Mouse (Mus musculus) midbrain, embryonic 13.5 days (tissue): ENCODE measurements around the gene Clip4. TPM values are rescaled to one million over a fixed set of nuclear protein-coding genes. Genes with fewer than 3 reads are reported as not detected.

Experiments
- ATAC-seq: fragments of 200-750 bp; cut with Nextera tagmentation; 2 replicates; pipeline ENCODE4 v1.8.0; 2017; ENCODE audit warnings: mild to moderate bottlenecking, moderate TSS enrichment, moderate library complexity
- H3K27ac ChIP-seq: fragments of 300-500 bp; sonication (generic); 2 replicates; pipeline ENCODE4 v1.5.1; 2015; ENCODE audit warnings: inconsistent platforms, mild to moderate bottlenecking, moderate library complexity
- H3K27me3 ChIP-seq: fragments of 300-500 bp; sonication (generic); 2 replicates; pipeline ENCODE4 v1.6.1; 2015; ENCODE audit warnings: mild to moderate bottlenecking, inconsistent platforms
- H3K36me3 ChIP-seq: fragments of 300-500 bp; sonication (generic); 2 replicates; pipeline ENCODE4 v1.6.1; 2015; ENCODE audit warnings: mild to moderate bottlenecking, inconsistent platforms
- H3K4me1 ChIP-seq: fragments of 300-500 bp; sonication (generic); replicated peaks from 2 replicates; pipeline ENCODE4 v1.6.1; 2015; ENCODE audit warnings: inconsistent platforms
- H3K4me2 ChIP-seq: fragments of 300-500 bp; sonication (generic); replicated peaks from 2 replicates; pipeline ENCODE4 v1.6.1; 2015; ENCODE audit warnings: moderate library complexity, mild to moderate bottlenecking, inconsistent platforms
- H3K4me3 ChIP-seq: fragments of 300-500 bp; sonication (generic); replicated peaks from 2 replicates; pipeline ENCODE4 v1.5.1; 2015; ENCODE audit warnings: mild to moderate bottlenecking, inconsistent platforms
- H3K9ac ChIP-seq: fragments of 300-500 bp; sonication (generic); replicated peaks from 2 replicates; pipeline ENCODE4 v1.6.1; 2015; ENCODE audit warnings: mild to moderate bottlenecking, inconsistent platforms
- H3K9me3 ChIP-seq: fragments of 300-500 bp; sonication (generic); 2 replicates; pipeline ENCODE4 v1.6.1; 2016; ENCODE audit warnings: mild to moderate bottlenecking, inconsistent platforms
- WGBS: fragments of 180-500 bp; shearing (Covaris S2); methylation state at CpG from one replicate; pipeline ENCODE4 v1.1.7; 2015; 5-methylcytosine and 5-hydroxymethylcytosine counted together
- polyA plus RNA-seq: library from polyadenylated mRNA; unstranded; fragments of >200 nt; fragmentation: Nextera tagmentation; extraction: Ambion mirVana; gene quantifications from 2 replicates; pipeline ENCODE4 v1.2.1, GENCODE M21; 2015

Gene Clip4
- polyA plus RNA-seq, 1 experiment from 2014 or later, result 9.1 TPM

DNA sequence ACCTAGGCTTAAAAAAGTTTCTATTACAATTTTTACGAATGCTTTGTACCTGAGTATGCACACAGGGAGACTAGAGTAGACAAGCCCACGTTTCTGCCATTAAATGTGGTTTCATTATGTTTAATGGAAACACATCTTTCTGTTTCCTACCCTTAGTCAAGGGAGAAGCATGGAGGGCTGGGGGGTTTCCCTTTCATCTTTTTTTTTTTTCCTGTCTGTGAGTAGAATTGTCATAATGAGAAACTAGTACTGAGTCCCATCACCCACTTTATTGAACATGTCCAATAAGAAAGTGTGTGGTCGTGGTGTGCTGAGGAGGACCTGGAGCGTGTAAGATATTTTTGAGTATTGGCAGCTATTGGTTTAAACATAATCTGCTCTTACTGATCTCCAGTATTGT, 94.6 kb downstream of the Clip4 start:
- Histone ChIP-seq H3K9ac (no peak overlapping the region), H3K4me1 (no peaks in the 10 kb centered on the region), H3K27ac (no peak overlapping the region), H3K27me3 (no peaks in the 10 kb centered on the region), H3K4me2 (no peak overlapping the region), H3K4me3 (no peak overlapping the region), H3K9me3 (no peaks in the 10 kb centered on the region), H3K36me3 (peaks cover 6% of the 10 kb centered on the region)
- ATAC-seq, result no peak
- 87% methylated on average over 4 of the region's 4 CpGs for WGBS

DNA sequence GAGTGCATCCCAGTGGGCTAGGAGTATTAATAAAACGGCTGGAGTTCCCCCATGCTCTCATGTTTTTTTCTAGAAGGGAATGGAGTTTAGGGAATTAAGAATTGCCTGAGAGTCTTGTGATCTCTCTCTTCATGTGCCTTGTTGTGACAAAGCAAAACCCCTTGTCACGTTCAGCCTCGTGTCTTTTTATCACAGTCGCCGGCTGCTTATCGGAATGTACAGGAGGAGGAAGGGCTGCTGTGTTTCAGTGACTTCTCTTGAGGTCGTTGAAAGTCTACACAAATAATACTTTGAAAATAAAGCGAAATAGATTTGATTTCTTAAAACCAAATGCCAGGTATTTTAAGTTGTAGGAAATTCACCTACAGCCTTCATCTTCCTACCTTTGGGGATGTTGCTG, 95.8 kb downstream of the Clip4 start:
- 0 out of 2 replicates have a peak, but pooled peaks cover 2% of the 10 kb centered on the region for H3K4me1 ChIP-seq
- no peak overlapping the region for H3K27ac ChIP-seq
- WGBS, result 83% methylated on average over 8 of the region's 8 CpGs
- ATAC-seq, result no peak
- H3K9me3 ChIP-seq, result no peaks in the 10 kb centered on the region
- no peaks in the 10 kb centered on the region for H3K27me3 ChIP-seq
- H3K4me3 ChIP-seq, result no peak overlapping the region
- no peak overlapping the region for H3K9ac ChIP-seq
- H3K36me3 ChIP-seq, result peaks cover 5% of the 10 kb centered on the region
- no peak overlapping the region for H3K4me2 ChIP-seq

DNA sequence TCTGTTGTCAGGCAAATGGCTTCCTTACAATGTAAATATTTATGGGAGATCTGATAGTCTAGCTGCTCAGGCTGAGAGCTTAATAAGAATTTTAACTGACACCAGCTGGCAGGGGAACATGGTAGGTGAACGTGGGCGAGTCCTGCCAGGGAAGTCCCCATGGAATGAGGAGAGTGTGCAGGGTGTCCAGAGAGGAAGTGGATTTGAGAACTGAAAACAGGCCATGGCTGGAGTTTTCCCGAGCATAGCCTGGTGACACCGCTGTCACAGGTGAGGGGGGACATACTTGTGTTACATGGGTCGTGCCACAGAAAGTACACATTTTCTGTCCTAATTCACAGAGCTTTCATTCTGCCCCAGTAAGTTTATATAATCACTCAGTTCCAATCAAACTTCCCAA, 97.2 kb downstream of the Clip4 start:
- ATAC-seq, result no peak
- WGBS, result 79% methylated on average over 5 of the region's 5 CpGs

DNA sequence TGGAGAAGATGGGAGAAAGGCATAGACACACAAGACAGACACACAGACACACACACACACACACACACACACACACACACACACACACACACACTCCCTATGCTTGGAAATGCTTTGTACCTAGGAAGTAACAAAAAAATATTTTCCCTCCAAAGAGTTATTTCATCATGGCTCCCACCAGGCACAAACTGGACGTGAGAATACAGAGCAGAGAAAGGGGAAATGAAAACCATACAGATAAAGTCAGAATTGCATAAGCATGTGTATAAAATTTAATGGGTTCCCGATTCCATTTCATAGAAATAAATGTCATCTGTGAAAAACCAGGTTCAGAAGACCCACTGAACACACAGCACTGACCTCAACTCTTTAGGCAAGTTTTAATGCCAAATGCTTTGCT, 99.6 kb downstream of the Clip4 start:
- H3K9me3 ChIP-seq, result 0 out of 2 replicates have a peak, but pooled peaks cover 2% of the 10 kb centered on the region
- H3K4me1 ChIP-seq, result peaks cover 9% of the 10 kb centered on the region; the same call in 1 of the 2 replicates
- no peak overlapping the region for H3K9ac ChIP-seq
- no peak overlapping the region for H3K4me2 ChIP-seq
- no peaks in the 10 kb centered on the region for H3K27me3 ChIP-seq
- 93% methylated on average over 2 of the region's 2 CpGs for WGBS
- no peak overlapping the region for H3K27ac ChIP-seq
- H3K36me3 ChIP-seq, result no peaks in the 10 kb centered on the region
- ATAC-seq, result no peak
- no peak overlapping the region for H3K4me3 ChIP-seq

More for the DNA sequence above, 97.2 kb downstream of the Clip4 start:
- H3K9me3 ChIP-seq, result no peaks in the 10 kb centered on the region
- H3K4me3 ChIP-seq, result no peak overlapping the region
- H3K36me3 ChIP-seq, result no peaks in the 10 kb centered on the region
- peaks cover 9% of the 10 kb centered on the region; the same call in 1 of the 2 replicates for H3K4me1 ChIP-seq
- no peak overlapping the region for H3K9ac ChIP-seq
- H3K4me2 ChIP-seq, result no peak overlapping the region
- H3K27me3 ChIP-seq, result no peaks in the 10 kb centered on the region
- no peak overlapping the region for H3K27ac ChIP-seq

DNA sequence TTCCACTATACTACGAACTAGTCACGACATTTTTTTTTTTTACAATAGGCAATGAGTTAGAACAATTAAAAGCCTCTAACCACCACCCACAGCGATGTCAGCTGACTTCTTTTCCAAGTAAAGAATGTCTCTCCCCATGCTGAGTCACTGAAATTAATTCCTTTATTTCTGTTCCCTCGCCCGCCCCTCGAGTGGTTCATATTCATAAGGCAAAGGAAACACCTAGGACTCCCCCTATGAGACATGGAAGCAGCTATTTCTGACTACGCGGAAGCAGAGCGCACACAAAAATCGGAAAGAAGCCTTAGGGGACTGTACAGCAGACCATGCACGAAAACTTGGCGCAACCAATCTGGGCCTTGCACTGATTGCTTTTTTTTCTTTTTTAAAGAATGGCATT, 100.6 kb downstream of the Clip4 start:
- peak overlapping the region; percentile 75 for H3K4me2 ChIP-seq
- H3K9me3 ChIP-seq, result 0 out of 2 replicates have a peak, but pooled peaks cover 4% of the 10 kb centered on the region
- no peaks in the 10 kb centered on the region for H3K27me3 ChIP-seq
- peak overlapping the region; percentile 49; the same call in 1 of the 2 replicates for H3K4me3 ChIP-seq
- H3K27ac ChIP-seq, result no peak overlapping the region
- peaks cover 9% of the 10 kb centered on the region; the same call in 1 of the 2 replicates for H3K4me1 ChIP-seq
- no peak overlapping the region for H3K9ac ChIP-seq
- WGBS, result 62% methylated on average over 12 of the region's 12 CpGs
- ATAC-seq, result no peak
- no peaks in the 10 kb centered on the region for H3K36me3 ChIP-seq

DNA sequence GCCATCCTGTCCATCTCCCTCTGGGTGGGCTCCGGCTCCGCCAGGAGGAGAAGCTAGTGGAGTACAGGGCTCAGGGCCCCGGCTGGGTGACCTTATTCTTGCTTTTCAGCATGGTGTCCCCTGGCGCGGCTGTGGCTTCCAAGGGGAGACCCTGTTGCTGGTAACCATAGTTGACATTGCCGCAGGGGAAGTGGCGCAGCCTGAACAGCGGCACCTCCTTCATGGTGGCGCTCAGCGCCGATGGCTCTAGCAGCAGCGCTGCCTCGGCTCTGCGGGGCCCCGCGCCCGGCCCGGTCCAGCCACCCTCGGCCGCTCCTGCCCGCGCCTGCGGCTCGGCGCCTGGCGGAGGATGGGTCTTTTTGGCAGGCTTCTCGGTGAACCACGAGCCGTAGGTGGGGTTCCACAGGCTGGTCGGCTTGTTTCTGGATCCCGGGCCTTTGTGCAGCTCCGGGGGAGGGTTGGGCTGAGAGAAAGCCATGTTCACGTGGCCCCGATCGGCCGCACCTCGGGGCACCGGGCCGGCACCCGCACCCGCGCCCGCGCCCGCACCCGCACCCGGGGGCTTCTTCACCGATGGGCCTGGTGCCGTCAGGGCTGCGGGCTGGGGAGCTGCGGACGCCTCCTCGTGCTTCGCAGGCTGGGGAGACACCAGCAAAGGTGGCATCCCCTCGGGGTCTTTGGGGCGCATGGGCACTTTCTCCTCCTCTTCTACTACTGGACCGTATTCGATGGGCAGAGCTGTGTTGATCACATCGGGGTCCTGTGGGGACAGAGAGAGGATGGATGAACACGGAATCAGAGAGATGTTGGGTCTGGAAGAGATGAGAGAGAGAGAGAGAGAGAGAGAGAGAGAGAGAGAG, 101.3 kb downstream of the Clip4 start:
- 5% methylated on average over 60 of the region's 60 CpGs for WGBS

DNA sequence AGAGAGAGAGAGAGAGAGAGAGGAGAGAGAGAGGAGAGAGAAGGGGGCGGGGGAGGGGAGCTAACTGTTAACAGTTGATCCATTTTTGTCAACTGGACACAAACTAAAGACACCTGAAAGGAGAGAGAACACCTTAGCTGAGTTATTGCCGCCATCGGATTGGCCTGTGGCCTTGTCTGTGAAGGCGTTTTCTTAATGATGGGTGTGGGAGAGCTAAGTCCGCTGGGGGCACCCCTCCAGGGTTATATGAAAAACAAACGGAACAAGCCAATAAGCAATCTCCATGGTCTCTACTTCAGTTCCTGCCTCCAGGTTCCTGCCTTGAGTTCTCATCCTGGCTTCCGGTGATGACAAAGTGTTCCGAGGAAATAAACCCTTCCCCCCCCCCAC, 102.0 kb downstream of the Clip4 start:
- Histone ChIP-seq H3K4me1 (peaks cover 9% of the 10 kb centered on the region; the same call in 1 of the 2 replicates), H3K27me3 (no peaks in the 10 kb centered on the region), H3K9me3 (0 out of 2 replicates have a peak, but pooled peaks cover 4% of the 10 kb centered on the region), H3K27ac (no peak overlapping the region), H3K9ac (no peak overlapping the region), H3K4me3 (no peak overlapping the region), H3K36me3 (no peaks in the 10 kb centered on the region), H3K4me2 (no peak overlapping the region)
- ATAC-seq, result no peak
- WGBS, result 88% methylated on average over 8 of the region's 8 CpGs

More for the DNA sequence above, 101.3 kb downstream of the Clip4 start:
- peak overlapping the region; percentile 75 for H3K4me2 ChIP-seq
- H3K27me3 ChIP-seq, result no peaks in the 10 kb centered on the region
- ATAC-seq, result peak; percentile 86
- peak overlapping the region; percentile 49 for H3K4me3 ChIP-seq
- 0 out of 2 replicates have a peak, but pooled peaks cover 4% of the 10 kb centered on the region for H3K9me3 ChIP-seq
- peaks cover 9% of the 10 kb centered on the region; the same call in 1 of the 2 replicates for H3K4me1 ChIP-seq
- H3K36me3 ChIP-seq, result no peaks in the 10 kb centered on the region
- peak overlapping the region; percentile 6; the same call in 1 of the 2 replicates for H3K27ac ChIP-seq
- peak overlapping the region; percentile 70 for H3K9ac ChIP-seq

DNA sequence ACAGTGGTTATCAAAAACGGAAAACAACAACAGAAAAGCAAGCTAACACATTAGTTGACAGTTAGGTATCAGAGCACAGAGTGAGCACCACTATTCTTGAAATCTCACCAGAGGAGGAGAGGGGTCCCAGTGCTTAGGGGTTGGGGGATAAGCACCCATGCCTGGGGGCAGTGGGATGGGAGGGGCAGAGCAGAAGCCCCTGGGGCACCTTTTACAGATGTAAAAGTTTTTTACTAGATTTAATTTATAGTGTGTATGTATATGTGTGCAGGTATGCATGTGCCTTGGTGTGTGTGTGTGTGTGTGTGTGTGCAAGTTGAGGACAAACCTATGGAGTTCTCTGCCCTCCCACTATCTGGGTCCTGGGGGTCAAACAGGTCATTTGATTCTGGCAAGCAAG, 102.4 kb downstream of the Clip4 start:
- Histone ChIP-seq H3K4me2 (no peak overlapping the region), H3K4me1 (peaks cover 9% of the 10 kb centered on the region; the same call in 1 of the 2 replicates), H3K36me3 (no peaks in the 10 kb centered on the region), H3K9me3 (0 out of 2 replicates have a peak, but pooled peaks cover 4% of the 10 kb centered on the region), H3K4me3 (no peak overlapping the region), H3K27me3 (no peaks in the 10 kb centered on the region), H3K27ac (no peak overlapping the region), H3K9ac (no peak overlapping the region)
- 72% methylated on average over 1 of the region's 1 CpGs for WGBS
- no peak for ATAC-seq

DNA sequence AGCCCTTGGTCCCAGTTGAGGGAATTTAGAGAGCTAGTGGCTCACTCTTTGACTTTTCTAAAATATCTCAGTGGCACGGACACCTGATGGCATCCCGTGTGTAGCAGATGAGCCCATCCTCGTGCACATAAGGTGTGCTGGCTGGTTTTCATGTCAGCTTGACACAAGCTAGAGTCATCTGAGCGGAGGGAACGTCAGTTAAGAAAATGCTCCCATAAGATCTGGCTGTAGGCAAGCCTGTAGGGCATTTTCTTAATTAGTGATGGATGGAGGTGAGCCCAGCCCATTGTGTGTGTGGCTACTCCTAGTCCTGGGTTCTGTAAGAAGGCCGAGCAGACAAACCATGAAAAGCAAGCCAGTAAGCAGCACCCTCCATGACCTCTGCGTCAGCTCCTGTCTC, 103.7 kb downstream of the Clip4 start:
- no peaks in the 10 kb centered on the region for H3K27me3 ChIP-seq
- H3K36me3 ChIP-seq, result no peaks in the 10 kb centered on the region
- 0 out of 2 replicates have a peak, but pooled peaks cover 4% of the 10 kb centered on the region for H3K9me3 ChIP-seq
- H3K9ac ChIP-seq, result no peak overlapping the region
- H3K4me3 ChIP-seq, result no peak overlapping the region
- WGBS, result 87% methylated on average over 7 of the region's 7 CpGs
- peaks cover 9% of the 10 kb centered on the region; the same call in 1 of the 2 replicates for H3K4me1 ChIP-seq
- H3K27ac ChIP-seq, result no peak overlapping the region
- H3K4me2 ChIP-seq, result no peak overlapping the region
- ATAC-seq, result no peak

DNA sequence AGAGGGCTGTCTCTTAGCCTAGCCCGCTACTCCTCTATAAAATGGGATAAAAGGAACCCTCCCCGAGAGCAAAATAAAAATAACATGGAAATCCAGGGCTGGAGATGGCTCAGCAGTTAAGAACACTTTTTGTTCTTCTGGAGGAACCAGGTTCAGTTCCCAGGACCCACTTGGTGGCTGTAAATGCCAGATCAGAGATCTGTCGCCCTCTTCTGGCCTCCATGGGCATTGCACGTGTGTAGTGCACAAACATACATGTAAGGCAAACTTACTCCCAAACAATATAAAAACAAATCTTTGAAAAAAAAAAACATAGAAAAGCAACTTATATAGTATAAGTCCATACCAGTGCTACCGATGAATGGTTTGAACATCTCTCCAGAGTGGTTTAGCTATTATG, 104.7 kb downstream of the Clip4 start:
- Histone ChIP-seq H3K9ac (no peak overlapping the region), H3K27ac (no peak overlapping the region), H3K4me3 (no peak overlapping the region), H3K27me3 (no peaks in the 10 kb centered on the region), H3K9me3 (0 out of 2 replicates have a peak, but pooled peaks cover 4% of the 10 kb centered on the region), H3K36me3 (no peaks in the 10 kb centered on the region), H3K4me1 (peaks cover 9% of the 10 kb centered on the region; the same call in 1 of the 2 replicates), H3K4me2 (no peak overlapping the region)
- no peak for ATAC-seq
- 61% methylated on average over 5 of the region's 5 CpGs for WGBS

DNA sequence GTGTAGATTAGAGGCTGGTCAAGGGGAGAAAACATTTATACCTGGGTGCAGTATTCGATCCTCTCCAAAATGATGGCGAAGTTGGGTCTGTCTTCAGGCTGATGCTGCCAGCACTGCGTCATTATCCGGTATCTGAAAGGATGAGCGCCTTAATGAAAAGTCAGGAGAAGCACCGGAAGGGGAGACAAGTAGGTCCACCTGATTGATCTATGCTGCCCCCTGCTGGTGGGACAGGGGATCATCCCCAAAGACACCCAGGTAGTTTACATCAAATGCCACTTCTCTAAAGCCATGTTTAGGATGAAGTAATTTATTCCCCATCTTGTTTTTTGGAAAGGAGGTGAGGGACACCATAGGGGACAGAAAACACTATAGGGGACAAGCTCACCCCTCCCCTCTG, 105.8 kb downstream of the Clip4 start:
- no peak for ATAC-seq
- no peaks in the 10 kb centered on the region for H3K27me3 ChIP-seq
- no peak overlapping the region for H3K9ac ChIP-seq
- no peak overlapping the region for H3K4me2 ChIP-seq
- H3K4me1 ChIP-seq, result peaks cover 7% of the 10 kb centered on the region; the same call in 1 of the 2 replicates
- no peak overlapping the region for H3K27ac ChIP-seq
- H3K4me3 ChIP-seq, result no peak overlapping the region
- H3K36me3 ChIP-seq, result no peaks in the 10 kb centered on the region
- H3K9me3 ChIP-seq, result 0 out of 2 replicates have a peak, but pooled peaks cover 4% of the 10 kb centered on the region
- WGBS, result 44% methylated on average over 6 of the region's 6 CpGs

DNA sequence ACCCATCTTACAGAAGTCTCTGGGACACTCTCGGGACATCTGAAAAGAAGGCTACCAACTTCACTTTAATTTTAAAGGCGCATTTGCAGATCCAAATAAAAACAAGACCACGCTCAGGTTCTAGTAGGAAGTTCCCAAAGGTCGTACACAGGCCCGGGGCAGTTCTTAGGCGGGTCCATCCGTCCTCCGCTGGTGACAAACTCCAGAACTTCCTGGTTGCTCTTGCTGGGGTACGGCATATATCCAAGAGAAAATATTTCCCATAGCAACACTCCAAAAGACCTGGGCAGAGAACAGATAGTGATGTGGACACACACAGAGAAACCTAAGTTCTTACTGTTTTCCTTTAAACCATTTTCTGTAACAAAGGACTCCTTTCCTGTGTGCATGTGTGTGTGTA, 106.5 kb downstream of the Clip4 start:
- WGBS, result 93% methylated on average over 9 of the region's 9 CpGs
- Histone ChIP-seq H3K4me1 (0 out of 2 replicates have a peak, but pooled peaks cover 1% of the 10 kb centered on the region), H3K36me3 (no peaks in the 10 kb centered on the region), H3K9me3 (0 out of 2 replicates have a peak, but pooled peaks cover 4% of the 10 kb centered on the region), H3K27ac (no peak overlapping the region), H3K27me3 (no peaks in the 10 kb centered on the region), H3K4me3 (no peak overlapping the region), H3K9ac (no peak overlapping the region), H3K4me2 (no peak overlapping the region)
- ATAC-seq, result no peak
